Mouse (Mus musculus) C2C12 (cell line): ENCODE results near the gene Pard3. TPM values are rescaled to one million over a fixed set of nuclear protein-coding genes. Genes with fewer than 3 reads are reported as not detected.

Experiments used
- H3K27me3 ChIP-seq: one replicate; pipeline ENCODE4 v1.6.1; 2011; ENCODE audit not compliant: control insufficient read depth, insufficient read depth, insufficient read length
- H3K36me3 ChIP-seq: one replicate; pipeline ENCODE4 v1.6.1; 2011; ENCODE audit not compliant: control insufficient read depth, insufficient read depth
- H3K4me3 ChIP-seq: one replicate; pipeline ENCODE4 v1.5.1; 2011; ENCODE audit warnings: mild to moderate bottlenecking, control low read depth; ENCODE audit not compliant: poor library complexity, insufficient read depth, severe bottlenecking
- H3K79me2 ChIP-seq: one replicate; pipeline ENCODE4 v1.6.1; 2011; ENCODE audit not compliant: control insufficient read depth, insufficient read depth
- H3K79me3 ChIP-seq: one replicate; pipeline ENCODE4 v1.6.1; 2011; ENCODE audit warnings: low read depth, control low read depth
- H3ac ChIP-seq: one replicate; pipeline ENCODE3; 2011; ENCODE audit warnings: low read depth; ENCODE audit not compliant: control insufficient read depth, insufficient read length
- CEBPB ChIP-seq: IDR thresholded peaks from one replicate; pipeline ENCODE4 v1.6.1; 2011; ENCODE audit warnings: low read depth, mild to moderate bottlenecking, control low read depth, moderate library complexity
- CTCF ChIP-seq: IDR thresholded peaks from one replicate; pipeline ENCODE4 v1.5.1; 2011; ENCODE audit not compliant: control insufficient read depth, insufficient read depth, insufficient read length
- FOSL1 ChIP-seq: IDR thresholded peaks from one replicate; pipeline ENCODE4 v1.8.0; 2011; ENCODE audit warnings: mild to moderate bottlenecking, low read length; ENCODE audit not compliant: poor library complexity, insufficient read depth, severe bottlenecking
- MAX ChIP-seq: IDR thresholded peaks from one replicate; pipeline ENCODE4 v1.6.1; 2011; ENCODE audit warnings: mild to moderate bottlenecking, control low read depth
- MYOD1 ChIP-seq: IDR thresholded peaks from one replicate; pipeline ENCODE4 v1.6.1; 2011; ENCODE audit warnings: low read depth; ENCODE audit not compliant: control insufficient read depth, insufficient read length
- MYOG ChIP-seq: IDR thresholded peaks from one replicate; pipeline ENCODE4 v1.6.1; 2011; ENCODE audit not compliant: control insufficient read depth, insufficient read length; ENCODE audit errors: extremely low read depth
- USF1 ChIP-seq: IDR thresholded peaks from one replicate; pipeline ENCODE4 v1.6.1; 2011; ENCODE audit warnings: low read depth, mild to moderate bottlenecking, control low read depth, moderate library complexity
- polyA plus RNA-seq: library from polyadenylated mRNA; unstranded; fragments of >200 nt; fragmentation: generic; extraction: Trizol; gene quantifications from one replicate; pipeline ENCODE4 v1.2.1, GENCODE M21; 2012; ENCODE audit warnings: missing spikeins

Pard3 gene
- polyA plus RNA-seq, 1 experiment, result 8.4 TPM

GRCm38 (mm10) chr8:127318377-127319159 is 254.9 kb downstream of the Pard3 start:
- TF ChIP-seq CTCF, result no peak
- TF ChIP-seq USF1, result peak; percentile 81
- TF ChIP-seq MYOD1, result peak; percentile 85
- Histone ChIP-seq H3K79me3 (peaks cover 5% of the 10 kb centered on the region), H3K36me3 (no peaks in the 10 kb centered on the region)

GRCm38 (mm10) chr8:127320930-127321329 is 257.2 kb downstream of the Pard3 start:
- Histone ChIP-seq H3K79me3 (peaks cover 5% of the 10 kb centered on the region), H3K27me3 (no peaks in the 10 kb centered on the region), H3ac (no peak overlapping the region), H3K4me3 (no peak overlapping the region), H3K79me2 (peaks cover 20% of the 10 kb centered on the region), H3K36me3 (no peaks in the 10 kb centered on the region)
- TF ChIP-seq MYOG (no peak), CEBPB (no peak), MYOD1 (no peak), CTCF (no peak), USF1 (no peak), MAX (no peak), FOSL1 (no peak)

More at GRCm38 (mm10) chr8:127318377-127319159, 254.9 kb downstream of the Pard3 start:
- peaks cover 20% of the 10 kb centered on the region for H3K79me2 ChIP-seq
- no peaks in the 10 kb centered on the region for H3K27me3 ChIP-seq
- no peak overlapping the region for H3K4me3 ChIP-seq
- H3ac ChIP-seq, result no peak overlapping the region

DNA sequence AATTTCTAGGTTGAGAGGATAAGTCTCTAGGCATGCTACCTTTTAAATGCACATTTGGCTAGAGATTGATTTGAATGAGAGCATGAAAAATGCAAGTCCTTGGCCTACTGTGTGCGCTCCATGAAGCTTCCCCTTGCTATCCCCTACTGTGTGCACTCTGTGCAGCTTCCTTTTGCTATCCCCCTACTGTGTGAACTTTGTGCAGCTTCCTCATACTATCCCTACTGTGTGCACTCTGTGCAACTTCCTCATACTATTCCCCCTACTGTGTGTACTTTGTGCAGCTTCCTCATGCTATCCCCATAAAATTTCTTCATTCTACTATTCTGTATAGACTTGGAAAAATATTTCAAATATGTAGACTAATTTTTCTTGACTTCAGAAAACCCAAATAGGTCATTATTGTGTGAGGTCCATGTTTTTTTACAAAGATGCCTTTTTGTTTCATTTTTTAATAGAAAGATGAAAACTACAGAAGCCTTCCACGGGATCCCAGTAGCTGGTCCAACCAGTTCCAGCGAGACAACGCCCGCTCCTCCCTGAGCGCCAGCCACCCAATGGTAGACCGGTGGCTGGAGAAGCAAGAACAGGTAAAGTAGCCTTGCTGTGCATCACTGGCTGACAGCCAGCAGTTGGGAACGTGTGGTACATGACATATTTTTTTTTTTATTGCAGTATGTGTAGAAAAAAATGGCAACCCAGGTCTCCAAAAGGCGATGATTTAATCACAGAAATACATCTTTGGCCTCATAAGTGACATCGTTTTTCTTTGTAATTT is 260.1 kb downstream of the Pard3 start:
- Histone ChIP-seq H3K79me3 (peaks cover 4% of the 10 kb centered on the region), H3K27me3 (no peaks in the 10 kb centered on the region), H3K79me2 (peaks cover 13% of the 10 kb centered on the region), H3K36me3 (no peaks in the 10 kb centered on the region), H3K4me3 (no peak overlapping the region), H3ac (no peak overlapping the region)
- TF ChIP-seq FOSL1, result no peak
- no peak for TF ChIP-seq MAX
- TF ChIP-seq MYOD1, result no peak
- no peak for TF ChIP-seq MYOG
- no peak for TF ChIP-seq CEBPB
- no peak for TF ChIP-seq USF1
- no peak for TF ChIP-seq CTCF

GRCm38 (mm10) chr8:127324836-127325570 is 261.3 kb downstream of the Pard3 start:
- H3ac ChIP-seq, result no peak overlapping the region
- H3K36me3 ChIP-seq, result no peaks in the 10 kb centered on the region
- H3K79me2 ChIP-seq, result peaks cover 2% of the 10 kb centered on the region
- no peaks in the 10 kb centered on the region for H3K27me3 ChIP-seq
- H3K4me3 ChIP-seq, result no peak overlapping the region
- H3K79me3 ChIP-seq, result no peaks in the 10 kb centered on the region
- TF ChIP-seq USF1 (no peak), CEBPB (no peak), FOSL1 (no peak), MAX (no peak), MYOG (no peak), CTCF (no peak), MYOD1 (no peak)

DNA sequence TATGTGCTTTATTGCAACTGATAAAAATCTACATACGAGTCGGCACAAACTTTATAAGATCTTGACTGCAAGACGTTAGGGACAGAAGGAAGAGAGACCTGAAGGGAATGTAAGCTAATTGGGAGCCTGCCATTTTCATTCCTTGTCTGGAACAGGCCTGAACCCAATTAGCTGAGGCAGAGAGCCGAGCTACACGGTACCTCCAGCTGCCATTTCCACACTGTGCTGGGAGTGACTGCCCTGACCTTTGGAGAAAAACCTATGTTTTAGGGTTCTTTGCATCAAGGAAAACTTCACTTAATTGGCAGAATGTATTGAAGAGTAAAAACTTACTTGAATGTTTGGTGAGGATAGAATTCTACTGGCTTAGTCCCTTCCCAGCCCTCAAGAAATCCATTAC is 262.1 kb downstream of the Pard3 start:
- H3K79me2 ChIP-seq, result no peaks in the 10 kb centered on the region
- H3K4me3 ChIP-seq, result no peak overlapping the region
- H3K79me3 ChIP-seq, result no peaks in the 10 kb centered on the region
- H3ac ChIP-seq, result no peak overlapping the region
- H3K27me3 ChIP-seq, result no peaks in the 10 kb centered on the region
- TF ChIP-seq USF1, result no peak
- no peak for TF ChIP-seq MYOD1
- TF ChIP-seq CEBPB, result no peak
- no peak for TF ChIP-seq MYOG
- TF ChIP-seq CTCF, result no peak
- no peak for TF ChIP-seq MAX
- TF ChIP-seq FOSL1, result no peak
- H3K36me3 ChIP-seq, result no peaks in the 10 kb centered on the region
